Mouse (Mus musculus): ENCODE measurements around the gene Spcs1.

Gene Spcs1

DNA sequence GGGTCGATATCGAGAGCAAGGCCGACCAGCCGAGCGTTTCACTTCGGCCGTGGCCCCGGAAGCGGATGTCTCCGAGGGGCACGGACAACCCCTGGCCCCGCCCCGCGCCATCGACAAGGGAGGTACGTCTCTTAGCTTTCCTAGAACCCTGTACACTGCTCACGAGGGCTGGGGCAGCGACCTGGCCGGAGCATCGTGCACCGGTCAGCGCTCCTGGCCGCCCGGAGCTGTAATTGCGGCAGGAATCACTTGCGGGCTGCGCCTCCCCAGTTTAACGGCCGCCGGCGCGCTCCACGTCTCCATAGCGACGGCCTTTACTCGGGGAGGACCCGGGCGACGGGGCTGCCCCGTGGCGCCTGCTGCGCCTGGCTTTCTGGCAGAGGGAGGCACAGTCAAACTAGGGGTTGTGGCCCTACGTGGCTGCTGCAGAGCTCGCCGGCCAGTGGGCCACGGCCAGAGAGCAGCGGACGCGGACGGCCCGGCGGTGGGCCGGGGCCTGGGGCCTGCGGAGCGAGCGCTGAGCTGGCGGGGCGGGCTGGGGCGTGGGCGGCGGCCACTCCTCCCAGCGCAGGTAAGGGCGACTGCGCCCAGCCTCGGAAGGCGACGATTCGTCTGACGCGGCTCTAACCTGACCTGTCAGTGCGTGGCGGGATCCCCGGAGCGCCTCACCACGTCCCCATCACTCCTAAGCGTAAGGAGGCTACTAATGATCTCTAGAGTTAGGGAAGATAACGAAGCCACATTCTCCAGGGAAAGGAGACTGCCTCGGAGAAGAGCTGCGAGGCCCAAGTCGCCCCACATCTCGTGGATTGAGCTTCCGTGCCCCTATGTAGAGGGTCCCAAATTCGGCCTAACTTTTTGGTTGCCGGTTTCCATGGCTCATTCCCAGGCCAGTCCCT is at the start of gene Spcs1, which contains the start of gene Glt8d1:
Gene Spcs1 (minus strand): TSS at position 366 of the 899 bp plus-strand sequence.
Gene Glt8d1 (plus strand): TSS at position 94 of the 899 bp plus-strand sequence.
- peak; percentile 74 to 85 for DNase-seq (ENCODE audit: low read depth in 2 of 2, low spot score in 2 of 2)

GRCm38 (mm10) chr14:31045817-31046216 is 44.3 kb upstream of the Spcs1 start:
- no peak for DNase-seq (ENCODE audit: low read depth in 2 of 2, low spot score in 2 of 2)

DNA sequence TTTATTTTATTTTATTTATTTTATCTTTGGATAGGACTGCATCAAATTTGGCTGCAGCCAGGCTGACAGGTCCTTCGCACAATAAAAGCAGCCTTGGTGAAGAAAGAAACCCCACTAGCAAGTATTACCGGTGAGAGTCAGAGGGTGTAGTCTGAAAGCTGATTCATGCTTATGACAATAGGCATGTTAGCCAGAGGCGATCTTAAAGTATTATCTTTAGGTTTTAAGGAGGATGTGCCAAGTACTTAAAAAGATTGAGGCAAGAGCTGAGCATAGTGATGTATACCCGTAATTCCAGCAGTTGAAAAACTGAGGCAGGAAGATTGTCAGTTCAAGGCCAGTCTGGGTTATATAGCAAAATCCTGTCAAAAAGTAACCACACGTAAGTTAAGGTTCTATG is 43.8 kb upstream of the Spcs1 start:
- no peak for DNase-seq (ENCODE audit: low read depth in 2 of 2, low spot score in 2 of 2)

- DNase-seq (ENCODE audit: low read depth in 2 of 2, low spot score in 2 of 2), result peak in 1 of 2 experiments; percentile 23
Measured at GRCm38 (mm10) chr14:31025785-31026184, 24.3 kb upstream of the Spcs1 start.

GRCm38 (mm10) chr14:31022579-31022978 is 21.1 kb upstream of the Spcs1 start:
- DNase-seq (ENCODE audit: low read depth in 2 of 2, low spot score in 2 of 2), result no peak

DNA sequence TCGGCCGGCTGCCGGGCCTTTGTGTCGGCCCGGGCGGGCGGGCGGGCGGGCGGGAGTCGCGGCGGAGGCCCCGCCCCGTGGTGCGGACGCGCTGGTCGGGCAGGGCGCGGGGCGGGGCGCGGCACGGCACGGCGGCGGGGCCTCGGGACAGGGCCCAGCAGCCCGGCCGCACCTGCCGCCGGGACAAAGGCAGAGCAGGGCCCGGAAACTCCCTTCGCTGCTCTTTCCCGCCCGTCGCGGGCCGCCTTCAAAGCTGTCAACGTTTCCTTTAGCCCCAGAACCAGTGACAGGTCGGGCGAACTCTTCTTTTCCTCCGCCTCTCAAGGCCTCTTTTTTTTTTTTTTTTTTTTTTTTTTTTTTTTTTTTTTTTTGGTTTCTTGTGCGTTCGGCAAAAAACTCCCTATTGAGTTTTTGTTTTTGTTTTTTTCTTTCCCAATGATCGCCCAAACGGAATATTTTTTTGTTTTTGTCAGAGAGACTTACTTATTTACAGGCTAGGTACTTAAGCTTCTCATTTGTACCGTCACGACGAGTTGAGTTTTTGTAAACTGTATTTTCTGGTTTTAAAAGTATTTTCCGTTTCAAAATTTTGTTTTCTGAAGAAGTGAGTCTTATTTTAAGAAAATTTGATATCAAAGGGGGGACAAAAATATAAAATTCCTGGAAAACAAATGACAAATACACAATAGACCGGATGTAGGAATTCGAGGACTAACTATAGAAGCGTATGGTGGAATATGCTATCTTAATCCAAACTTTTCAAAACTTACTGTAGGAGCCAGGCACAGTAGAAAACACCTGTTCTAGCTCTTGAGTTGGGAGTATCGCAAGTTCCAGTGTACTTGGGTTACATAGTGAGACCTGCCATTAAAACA is 18.1 kb upstream of the Spcs1 start:
- peak; percentile 74 to 78 for DNase-seq (ENCODE audit: low read depth in 2 of 2, low spot score in 2 of 2)

GRCm38 (mm10) chr14:31018860-31019291 is 17.4 kb upstream of the Spcs1 start, which contains the start of the genes Pbrm1 and Gnl3:
Pbrm1 (plus strand) TSS chr14:31019138.
Gnl3 (minus strand) TSS chr14:31019152.
- peak; percentile 94 to 95 for DNase-seq (ENCODE audit: low read depth in 2 of 2, low spot score in 2 of 2)

GRCm38 (mm10) chr14:31017854-31018253 is 16.4 kb upstream of the Spcs1 start:
- peak in 1 of 2 experiments; percentile 18 for DNase-seq (ENCODE audit: low read depth in 2 of 2, low spot score in 2 of 2)

DNA sequence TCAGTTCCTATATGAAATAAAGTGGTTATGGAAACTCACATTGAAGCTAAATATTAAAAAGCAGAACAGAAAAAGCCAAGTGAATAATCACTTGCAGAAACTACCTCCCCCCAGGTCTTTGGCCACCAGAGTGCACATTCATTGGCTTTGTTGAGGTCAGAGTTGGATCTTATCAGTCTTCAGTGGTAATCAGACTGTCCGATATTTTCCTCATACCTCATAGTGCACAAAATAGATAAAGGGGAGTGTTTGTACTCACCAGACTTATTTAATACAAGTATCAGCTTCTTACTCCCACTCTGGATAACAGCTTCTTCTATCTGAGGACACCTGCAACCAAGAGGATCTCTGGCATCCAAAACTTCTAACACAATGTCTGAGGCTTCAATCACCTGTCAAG is 14.6 kb upstream of the Spcs1 start:
- DNase-seq (ENCODE audit: low read depth in 2 of 2, low spot score in 2 of 2), result no peak

DNA sequence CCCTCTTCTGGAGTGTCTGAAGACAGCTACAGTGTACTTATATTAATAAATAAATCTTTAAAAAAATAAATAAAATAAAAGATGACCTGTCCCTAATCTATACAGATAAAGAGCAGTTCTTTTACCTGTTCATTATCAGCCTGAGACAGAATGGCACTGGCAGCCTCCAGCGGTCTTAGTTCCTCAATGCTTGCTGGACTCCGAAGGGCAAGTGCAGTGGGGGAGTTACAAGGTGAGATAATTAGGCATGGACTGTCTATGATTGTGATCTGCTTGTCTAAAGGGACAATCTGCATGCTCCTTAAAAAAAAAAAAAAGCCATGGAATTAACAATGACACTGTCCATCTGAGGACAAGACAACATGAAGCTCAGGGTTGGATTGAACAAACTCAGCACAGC is 12.5 kb upstream of the Spcs1 start:
- DNase-seq (ENCODE audit: low read depth in 2 of 2, low spot score in 2 of 2), result no peak

DNA sequence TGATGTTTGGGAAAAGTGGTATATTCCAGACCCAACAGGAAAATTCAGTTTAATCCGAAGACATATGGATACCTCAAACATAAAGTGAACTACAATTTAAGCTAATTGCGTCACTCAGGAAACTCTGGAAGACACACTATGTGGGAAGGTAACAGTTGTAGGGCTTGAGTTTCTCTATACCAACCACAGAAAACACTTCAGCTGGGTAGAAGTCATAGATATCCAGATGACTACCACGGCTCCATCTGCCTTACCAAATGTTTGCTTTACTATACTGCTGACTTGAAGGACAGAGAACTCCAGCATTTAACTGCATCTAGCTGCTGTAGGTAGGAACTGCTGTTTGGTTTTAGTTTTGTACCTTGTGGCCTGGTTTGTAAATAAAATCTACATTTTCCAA is 10.1 kb upstream of the Spcs1 start:
- DNase-seq (ENCODE audit: low read depth in 2 of 2, low spot score in 2 of 2), result no peak

GRCm38 (mm10) chr14:31006779-31007178 is 5.3 kb upstream of the Spcs1 start:
- DNase-seq (ENCODE audit: low read depth in 2 of 2, low spot score in 2 of 2), result no peak

- no peak for DNase-seq (ENCODE audit: low read depth in 2 of 2, low spot score in 2 of 2)
Measured at GRCm38 (mm10) chr14:31004527-31004926, 3.1 kb upstream of the Spcs1 start.

- no peak for DNase-seq (ENCODE audit: low read depth in 2 of 2, low spot score in 2 of 2)
Measured at GRCm38 (mm10) chr14:31000816-31001306, 611 bp downstream of the Spcs1 start.

DNA sequence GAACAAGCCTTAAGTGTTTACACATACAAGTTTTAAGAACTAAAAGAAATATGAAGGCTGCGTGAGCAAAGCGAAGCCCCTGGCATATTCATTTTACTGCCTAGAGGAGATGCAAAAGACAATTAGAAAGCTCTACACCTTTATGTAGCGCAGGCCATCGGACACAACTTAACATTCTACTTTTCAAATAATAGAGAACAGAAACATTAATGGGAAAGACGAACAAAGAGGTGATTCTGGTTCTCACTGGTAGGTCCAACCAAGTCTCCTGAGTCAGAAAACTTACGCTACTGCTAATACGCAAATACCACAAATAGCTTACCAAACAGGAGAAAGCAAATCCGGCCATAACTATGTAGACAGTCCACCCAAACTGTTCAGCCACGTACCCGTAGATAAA is 1.1 kb downstream of the Spcs1 start:
- no peak for DNase-seq (ENCODE audit: low read depth in 2 of 2, low spot score in 2 of 2)

- DNase-seq (ENCODE audit: low read depth in 2 of 2, low spot score in 2 of 2), result no peak
Measured at GRCm38 (mm10) chr14:30996417-30996816, 5.1 kb downstream of the Spcs1 start.

GRCm38 (mm10) chr14:30976222-30976621 is 25.2 kb downstream of the Spcs1 start:
- no peak for DNase-seq (ENCODE audit: low read depth in 2 of 2, low spot score in 2 of 2)

GRCm38 (mm10) chr14:30974204-30974603 is 27.3 kb downstream of the Spcs1 start:
- no peak for DNase-seq (ENCODE audit: low read depth in 2 of 2, low spot score in 2 of 2)

DNA sequence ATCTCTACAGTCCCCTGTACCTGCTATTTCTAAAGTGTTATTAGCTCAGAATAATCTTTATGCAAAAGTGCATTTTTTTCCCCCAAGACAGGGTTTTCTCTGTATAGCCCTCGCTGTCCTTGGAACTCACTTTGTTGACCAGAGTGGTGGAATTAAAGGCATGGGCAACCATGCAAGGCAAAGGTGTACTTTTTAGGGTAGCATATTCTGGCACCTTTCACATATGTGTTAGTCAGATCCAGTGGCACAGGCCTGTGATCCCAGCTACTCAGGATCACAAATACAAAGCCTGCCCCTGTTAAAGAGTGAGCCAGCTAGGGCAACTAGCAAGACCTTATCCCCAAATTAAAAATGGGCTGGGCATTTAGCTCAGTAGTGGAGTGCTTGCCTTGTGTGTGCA is 41.1 kb downstream of the Spcs1 start:
- no peak for DNase-seq (ENCODE audit: low read depth in 2 of 2, low spot score in 2 of 2)

DNA sequence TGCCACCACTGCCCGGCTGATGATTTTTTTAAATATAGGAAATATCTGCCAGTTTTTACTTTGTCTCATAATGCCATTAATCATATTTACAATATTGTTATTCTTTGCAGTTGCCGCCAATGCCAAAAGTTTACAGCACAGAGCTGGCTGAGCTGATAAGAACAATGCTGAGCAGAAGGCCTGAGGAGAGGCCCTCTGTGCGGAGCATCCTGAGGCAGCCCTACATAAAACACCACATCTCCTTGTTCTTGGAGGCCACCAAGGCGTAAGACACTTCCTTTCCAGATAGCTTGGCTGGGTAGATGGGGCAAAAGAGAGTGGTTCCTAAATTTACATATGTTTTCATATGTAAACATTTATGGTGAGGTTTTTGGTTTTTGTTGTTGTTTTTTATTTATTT is 42.4 kb downstream of the Spcs1 start:
- no peak for DNase-seq (ENCODE audit: low read depth in 2 of 2, low spot score in 2 of 2)

- DNase-seq (ENCODE audit: low read depth in 2 of 2, low spot score in 2 of 2), result no peak
Measured at GRCm38 (mm10) chr14:30958517-30958916, 43.0 kb downstream of the Spcs1 start.

All from CD8-positive naive resting alpha-beta T cell, adult 2 months (primary cell).